Comparison of ENCODE assay signal across 12 mouse cellular contexts in the genomic region with DNA sequence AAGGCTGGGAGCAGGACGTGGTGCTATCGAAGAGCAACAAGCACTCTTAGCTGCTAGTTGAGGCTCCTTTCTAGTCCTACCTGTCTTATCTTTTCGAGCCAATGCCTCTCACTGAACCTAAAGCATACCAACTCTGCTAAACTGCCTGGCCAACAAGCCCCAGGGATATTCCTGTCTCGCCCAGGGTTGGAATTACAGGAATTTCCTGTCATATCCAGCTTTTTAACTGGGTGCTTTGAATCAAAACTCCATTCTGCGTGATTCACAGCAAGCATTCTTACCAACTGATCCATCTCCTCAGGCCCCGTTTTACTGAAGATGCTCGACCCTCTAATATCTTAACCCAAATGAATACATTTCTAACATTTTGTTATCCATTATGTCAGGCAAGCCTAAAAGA.
"Had no signal": no experiment of that assay in that cellular context is flagged by ENCODE, and none has a peak within 500 bp of the region (broad histone marks: within the 10 kb centered on the region; RNA-seq: fewer than 3 reads in every experiment).

No protein-coding gene starts in this region.

- DNase-seq: lung, adult 2 months; lung, postnatal 14 days; lung, postnatal 36 days; midbrain, embryonic 14.5 days; retina, postnatal 1 day; right cerebral cortex, adult 18-20 months; right cerebral cortex, postnatal 25 days; right cerebral cortex, postnatal 4 days; spleen, adult 18-20 months; thymus, adult 18-20 months; thymus, postnatal 14 days; thymus, postnatal 36 days had no signal
